Mouse (Mus musculus): ENCODE measurements around the gene Tex10.
"Not testable (repeated sequence)": the region's sequence is repeated elsewhere in the genome, so short reads cannot be mapped to it uniquely, and the experiment has no call there.

Tex10 gene

DNA sequence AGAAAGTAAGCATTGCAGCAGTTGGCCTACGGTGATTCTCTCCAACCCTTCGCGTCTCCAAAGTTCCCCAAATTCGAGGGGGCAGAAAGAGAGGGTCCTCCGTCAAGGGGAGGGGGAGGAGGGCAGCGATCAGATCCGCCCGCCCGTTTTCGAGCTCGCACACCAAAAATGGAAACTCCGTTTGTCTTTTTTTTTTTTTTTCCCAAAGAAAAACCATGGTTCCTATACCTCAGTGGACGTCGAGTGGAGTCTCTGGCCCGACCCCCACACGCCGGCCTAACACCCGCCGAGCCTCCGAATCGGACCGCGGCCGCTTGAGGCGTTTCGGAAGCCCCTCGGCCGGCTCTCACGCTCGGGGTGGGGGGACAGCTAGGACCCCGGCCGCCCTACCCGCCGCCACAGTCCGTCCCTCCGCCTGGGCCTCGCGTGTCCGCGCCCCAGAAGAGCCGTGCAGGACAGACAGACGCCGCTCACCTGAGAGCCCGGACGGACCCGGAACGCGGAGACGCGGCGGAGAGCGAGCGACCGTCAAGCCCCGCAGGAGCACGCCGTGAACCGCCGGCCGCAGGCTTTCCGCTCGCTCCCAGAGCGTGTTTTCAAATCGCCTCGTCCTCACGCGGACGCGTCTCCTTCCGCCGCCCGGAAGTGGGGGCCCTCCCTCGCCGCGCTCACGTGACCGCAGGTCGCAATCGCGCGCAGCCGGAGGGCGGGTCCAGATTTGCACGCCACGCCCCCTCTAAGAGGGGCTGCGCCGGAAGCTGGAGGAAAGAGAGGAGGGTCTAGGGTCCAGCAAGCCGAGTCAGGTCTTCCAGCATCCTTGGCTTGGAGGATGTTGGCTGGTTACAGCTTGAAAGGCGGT, at the start of gene Tex10:
Gene Tex10 (minus strand): TSS at position 668 of the 859 bp plus-strand sequence.
- DNase-seq = peak; percentile 77

- no peak for DNase-seq
Observed at GRCm38 (mm10) chr4:48510861-48511260, 37.6 kb upstream of the Tex10 start.

DNA sequence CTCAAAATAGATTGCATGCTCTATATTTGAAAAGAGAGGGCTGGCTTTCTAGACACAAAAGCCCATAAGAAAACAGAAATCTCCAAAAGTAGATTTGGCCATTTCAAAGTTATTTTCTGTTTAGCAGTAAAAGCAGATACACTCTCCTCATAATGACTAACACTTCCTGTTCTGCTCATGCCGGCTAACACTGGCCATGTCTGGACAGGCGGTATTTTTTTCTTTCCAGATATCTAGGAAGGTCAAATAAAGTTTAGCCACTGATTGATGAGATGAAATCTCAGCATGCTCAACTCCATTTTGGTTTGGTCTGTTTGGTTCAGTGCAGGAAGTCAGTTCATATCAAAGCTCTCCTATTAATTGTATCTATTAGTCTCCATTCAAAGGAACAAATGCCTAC, 19.3 kb upstream of the Tex10 start:
- DNase-seq = no peak

GRCm38 (mm10) chr4:48491290-48491743, 18.1 kb upstream of the Tex10 start:
- no peak for DNase-seq

GRCm38 (mm10) chr4:48488916-48489315, 15.7 kb upstream of the Tex10 start:
- DNase-seq = no peak

DNA sequence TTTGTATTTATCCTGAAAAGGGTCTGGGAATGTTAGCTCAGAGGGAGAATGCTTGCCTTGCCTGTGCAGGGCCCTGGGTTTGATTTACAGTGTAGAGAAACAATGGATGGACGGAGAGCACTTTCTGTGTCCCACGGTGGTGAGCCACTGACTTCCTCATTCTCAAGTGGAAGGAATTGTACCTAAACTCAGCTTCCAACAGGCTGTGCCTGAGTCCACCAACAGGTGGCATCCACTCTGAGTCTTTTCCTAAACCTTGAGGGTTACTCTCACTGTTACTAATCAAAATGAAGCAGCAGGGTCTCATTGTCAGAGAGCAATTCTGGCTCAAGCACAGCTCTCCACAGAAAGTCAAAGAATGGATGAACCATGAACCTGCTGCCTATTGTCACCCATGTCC, 8.0 kb upstream of the Tex10 start:
- no peak for DNase-seq

DNA sequence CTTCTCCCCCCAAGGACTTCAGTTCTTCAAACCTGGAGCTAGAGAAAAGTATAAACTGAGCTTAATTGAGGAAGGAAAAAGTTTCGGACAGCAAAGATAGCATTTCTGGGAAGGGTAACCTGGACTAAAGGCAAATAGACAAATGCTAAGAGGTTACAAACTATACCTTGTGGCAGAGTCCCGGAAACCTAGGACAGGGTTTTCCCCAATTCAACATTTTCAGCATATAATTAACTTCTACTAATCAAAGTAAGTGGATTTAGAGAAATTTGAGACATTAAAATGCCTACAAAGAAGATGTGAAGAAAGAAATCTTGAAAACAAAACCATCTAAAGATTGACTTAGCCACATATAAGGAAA, 372 bp upstream of the Tex10 start:
- DNase-seq = no peak

DNA sequence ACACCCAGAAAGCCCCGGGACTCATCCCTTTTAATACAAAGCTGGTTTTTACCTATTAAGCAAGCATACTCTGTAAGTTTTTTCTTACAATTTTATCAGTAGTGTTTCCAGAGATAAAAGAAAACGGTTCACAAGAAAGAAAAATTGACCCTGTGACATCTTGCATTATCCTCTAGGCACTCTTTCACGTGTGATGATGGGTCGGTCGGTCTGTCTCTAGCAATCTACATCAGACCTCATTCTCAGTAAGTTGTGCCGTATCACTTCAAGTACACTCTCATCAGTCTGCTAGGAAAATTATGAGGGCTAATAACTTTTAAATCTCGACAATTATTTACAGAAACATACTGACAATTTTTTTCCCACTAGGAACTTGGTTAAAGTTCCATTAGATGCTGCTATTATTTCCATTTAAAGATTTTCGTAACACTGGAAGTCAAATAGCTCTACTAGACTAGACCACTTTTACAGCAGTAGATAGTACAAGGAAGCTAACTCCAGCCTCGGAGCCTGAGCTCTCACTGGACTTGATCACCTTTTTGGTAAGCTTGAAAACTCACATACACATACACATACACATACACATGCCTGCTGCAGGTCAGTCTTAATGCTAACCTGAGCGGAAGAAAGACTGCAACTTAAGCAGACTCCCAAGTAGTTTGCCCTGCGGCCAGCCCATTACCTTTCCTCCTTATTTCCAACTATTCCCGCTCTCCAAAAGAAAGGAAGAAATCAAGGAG, 1.0 kb downstream of the Tex10 start:
- no peak for DNase-seq

- DNase-seq = no peak
Observed at GRCm38 (mm10) chr4:48470977-48471376, 2.3 kb downstream of the Tex10 start.

GRCm38 (mm10) chr4:48461060-48461459, 12.2 kb downstream of the Tex10 start:
- DNase-seq = no peak

DNA sequence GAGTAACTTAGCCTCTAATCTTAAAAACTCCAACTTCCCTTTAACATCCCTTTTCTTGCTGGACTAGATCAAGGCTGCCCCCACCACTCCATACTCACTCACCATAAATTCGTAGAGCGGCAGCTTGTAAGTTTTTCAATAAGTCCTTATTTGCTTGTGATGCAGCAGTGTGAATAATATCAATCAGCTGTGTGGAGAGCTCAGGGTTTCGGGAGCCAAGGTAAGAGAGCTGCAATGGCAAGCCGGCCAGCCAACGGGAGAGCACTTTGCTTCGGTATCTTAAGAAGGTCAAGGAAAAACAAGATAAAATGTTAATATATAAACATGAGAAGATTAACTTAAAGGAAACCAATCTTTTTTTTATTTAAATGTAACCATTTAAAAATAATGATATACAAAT, 14.8 kb downstream of the Tex10 start:
- no peak for DNase-seq

- DNase-seq = no peak
Observed at GRCm38 (mm10) chr4:48454106-48454773, 19.0 kb downstream of the Tex10 start.

- no peak for DNase-seq
Observed at GRCm38 (mm10) chr4:48428054-48428453, 45.2 kb downstream of the Tex10 start.

DNA sequence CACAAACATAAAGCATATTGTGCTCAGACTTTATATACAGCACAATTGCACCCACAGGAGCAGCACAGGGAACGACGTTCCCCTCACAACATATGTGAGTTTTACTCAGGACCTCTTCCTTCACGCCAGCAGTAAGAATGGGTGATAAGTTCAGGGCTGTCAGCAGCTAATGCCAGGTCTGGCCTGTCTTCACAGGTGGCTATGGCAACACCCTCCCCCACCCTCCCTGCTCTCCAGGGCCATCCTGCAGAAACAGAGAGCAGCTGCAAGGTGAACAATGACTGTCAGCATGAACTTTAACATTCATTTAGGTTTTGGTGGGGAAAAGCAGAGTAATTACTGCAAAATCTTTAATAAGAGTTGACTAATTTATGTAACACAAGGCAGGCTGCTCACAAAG, 45.8 kb downstream of the Tex10 start:
- DNase-seq = no peak

GRCm38 (mm10) chr4:48423738-48424137, 49.5 kb downstream of the Tex10 start:
- no peak for DNase-seq

DNA sequence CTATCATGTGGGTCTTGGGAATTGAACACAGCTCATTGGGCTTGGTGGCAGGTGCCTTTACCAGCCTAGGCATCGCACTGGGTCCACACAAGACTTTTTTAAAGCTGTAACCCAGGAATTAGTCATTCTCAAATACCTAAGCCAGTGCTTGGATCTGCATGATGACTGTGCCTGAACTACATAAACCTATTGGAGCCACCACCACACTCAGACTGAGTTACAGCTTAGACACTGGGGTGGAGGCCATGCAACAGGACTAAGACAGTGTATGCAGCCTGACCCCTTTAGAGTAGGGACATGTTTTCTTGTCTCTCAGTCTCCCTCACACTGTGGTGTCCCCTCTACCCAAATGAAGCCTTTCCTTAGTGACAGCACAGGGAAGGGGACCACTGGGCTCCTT, 50.6 kb downstream of the Tex10 start:
- no peak for DNase-seq

DNA sequence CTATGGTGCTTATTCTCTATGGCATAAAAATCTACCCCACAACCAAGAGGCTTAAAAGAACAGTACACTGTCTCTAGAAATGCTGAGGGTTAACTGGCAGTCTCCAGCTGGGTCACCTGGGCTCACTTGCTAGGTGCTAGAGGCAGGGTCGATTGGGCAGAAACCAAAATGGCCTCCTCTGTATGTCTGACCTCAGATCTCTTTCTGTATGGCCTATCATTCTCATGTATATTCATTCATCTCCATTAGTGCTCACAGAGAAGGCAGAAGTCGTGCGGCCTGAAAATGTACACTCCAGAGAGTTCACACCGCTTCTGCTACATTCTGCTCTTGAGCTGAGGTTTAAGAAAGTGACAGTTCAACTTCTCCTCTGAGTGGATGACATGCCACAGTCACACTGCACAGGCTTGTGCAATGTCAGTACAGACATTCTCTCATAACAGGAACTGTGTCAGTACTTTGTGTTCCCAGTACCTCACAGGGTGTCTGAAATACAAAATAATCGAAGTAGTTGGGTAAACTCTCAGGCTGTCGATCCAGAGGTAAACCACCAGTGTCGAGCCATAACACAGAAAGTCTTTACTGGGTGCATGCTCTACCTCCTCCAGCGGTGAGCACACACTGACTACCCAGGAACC, 54.3 kb downstream of the Tex10 start:
- DNase-seq = no peak

DNA sequence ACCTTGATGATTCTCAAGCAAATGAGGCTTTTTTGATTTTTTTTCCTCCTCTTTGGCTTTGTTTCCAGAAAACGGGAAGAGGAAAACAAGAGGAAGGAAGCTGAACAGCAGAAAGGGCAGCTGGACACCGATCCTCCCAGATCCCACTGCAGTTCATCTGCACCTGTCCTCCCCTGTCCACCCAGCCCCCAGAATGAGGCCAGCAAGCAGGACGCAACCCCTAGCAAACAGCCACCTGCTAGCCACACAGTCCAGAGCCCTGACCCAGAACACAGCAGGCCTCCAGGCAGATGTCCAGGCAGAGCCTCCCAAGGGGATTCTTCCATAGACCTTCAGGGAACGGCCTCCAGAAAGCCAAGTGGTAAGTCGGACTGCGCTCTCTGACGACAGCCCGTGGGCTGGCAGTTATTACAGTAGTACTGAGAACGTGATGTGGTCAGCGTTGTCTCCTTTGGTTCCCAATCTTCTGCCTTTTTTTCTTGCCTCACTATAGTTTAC, 57.4 kb downstream of the Tex10 start:
- peak; percentile 12 for DNase-seq

GRCm38 (mm10) chr4:48413473-48413872, 59.8 kb downstream of the Tex10 start:
- no peak for DNase-seq

- peak; percentile 37 for DNase-seq
Observed at GRCm38 (mm10) chr4:48407350-48408039, 65.8 kb downstream of the Tex10 start.

DNA sequence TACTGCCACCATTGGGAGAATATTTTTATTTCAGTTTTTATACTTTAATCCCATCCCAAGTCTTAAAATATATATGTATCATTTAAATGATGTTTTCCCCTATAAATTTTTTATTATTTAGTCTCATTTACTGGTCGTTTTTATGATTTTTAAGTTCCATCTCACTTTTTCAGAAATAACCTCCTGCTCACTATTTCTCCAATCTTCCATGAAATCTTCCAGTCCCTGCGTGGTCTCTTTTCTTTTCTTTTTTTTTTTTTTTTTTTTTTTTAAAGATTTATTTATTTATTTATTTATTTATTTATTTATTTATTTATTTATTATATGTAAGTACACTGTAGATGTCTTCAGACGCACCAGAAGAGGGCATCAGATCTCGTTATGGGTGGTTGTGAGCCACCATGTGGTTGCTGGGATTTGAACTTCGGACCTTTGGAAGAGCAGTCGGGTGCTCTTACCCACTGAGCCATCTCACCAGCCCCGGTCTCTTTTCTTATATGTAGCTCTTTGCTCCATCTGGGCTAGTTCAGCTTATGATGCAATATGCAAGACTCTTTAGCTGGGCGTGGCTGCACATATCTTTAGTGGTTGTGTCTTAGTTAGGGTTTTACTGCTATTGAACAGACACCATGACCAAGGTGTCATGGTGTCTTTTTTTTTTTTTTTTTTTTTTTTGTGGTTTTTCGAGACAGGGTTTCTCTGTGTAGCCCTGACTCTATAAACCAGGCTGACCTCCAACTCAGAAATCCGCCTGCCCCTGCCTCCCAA, 67.4 kb downstream of the Tex10 start:
- not testable (repeated sequence) for DNase-seq

Data from cerebellum, adult 8-10 months (tissue).